Mouse (Mus musculus) forebrain, postnatal 0 days (tissue): Measurements from ENCODE around the gene Kctd13. TPM values are rescaled to one million over a fixed set of nuclear protein-coding genes. Genes with fewer than 3 reads are reported as not detected.

Experiments
- ATAC-seq: fragments of 200-750 bp; cut with Nextera tagmentation; 2 replicates; pipeline ENCODE4 v1.8.0; 2017; ENCODE audit warnings: mild to moderate bottlenecking, moderate library complexity
- DNase-seq: peaks from one replicate; pipeline ENCODE4 v3.0.0-alpha.2; 2015
- H3K27ac ChIP-seq: fragments of 300-500 bp; sonication (generic); 2 replicates; pipeline ENCODE4 v1.5.1; 2014; ENCODE audit warnings: low read depth, mild to moderate bottlenecking, antibody characterized with exemption, low read length, moderate library complexity, mixed read lengths
- H3K27me3 ChIP-seq: fragments of 300-500 bp; sonication (generic); 2 replicates; pipeline ENCODE4 v1.6.1; 2014; ENCODE audit warnings: mild to moderate bottlenecking, low read length, mixed read lengths; ENCODE audit not compliant: insufficient read depth
- H3K36me3 ChIP-seq: fragments of 300-500 bp; sonication (generic); 2 replicates; pipeline ENCODE4 v1.6.1; 2014; ENCODE audit warnings: mild to moderate bottlenecking, moderate library complexity; ENCODE audit not compliant: insufficient read depth
- H3K4me1 ChIP-seq: fragments of 300-500 bp; sonication (generic); 2 replicates; pipeline ENCODE4 v1.6.1; 2014; ENCODE audit warnings: antibody characterized with exemption; ENCODE audit not compliant: insufficient read depth
- H3K4me2 ChIP-seq: fragments of 300-500 bp; sonication (generic); 2 replicates; pipeline ENCODE4 v1.6.1; 2014; ENCODE audit warnings: low read depth, mild to moderate bottlenecking, moderate library complexity
- H3K4me3 ChIP-seq: fragments of 300-500 bp; sonication (generic); 2 replicates; pipeline ENCODE4 v1.5.1; 2014; ENCODE audit warnings: low read depth, low read length, mixed read lengths
- H3K9ac ChIP-seq: fragments of 300-500 bp; sonication (generic); 2 replicates; pipeline ENCODE4 v1.6.1; 2014; ENCODE audit warnings: mild to moderate bottlenecking
- H3K9me3 ChIP-seq: fragments of 300-500 bp; sonication (generic); 2 replicates; pipeline ENCODE4 v1.6.1; 2016; ENCODE audit warnings: low read length
- CTCF ChIP-seq: sonication (generic); IDR thresholded peaks from 2 replicates; pipeline ENCODE4 v1.5.1; 2016; ENCODE audit warnings: antibody characterized with exemption, control low read depth, low read depth
- WGBS: fragments of 180-500 bp; shearing (Covaris S2); extraction: QIAGEN DNeasy Blood & Tissue Kit; methylation state at CpG from one replicate; pipeline ENCODE4 v1.1.7; 2014; 5-methylcytosine and 5-hydroxymethylcytosine counted together
- polyA plus RNA-seq: library from polyadenylated mRNA; unstranded; fragments of >200 nt; fragmentation: Nextera tagmentation; extraction: Ambion mirVana; gene quantifications from 2 replicates; pipeline ENCODE4 v1.2.1, GENCODE M21; 2015
- total RNA-seq: library from RNA; depleted of rRNA; stranded (reverse); fragments of >200 nt; gene quantifications from 2 replicates; pipeline ENCODE4 v1.2.3, GENCODE M21; 2014

Kctd13 gene
- total and polyA plus RNA-seq, 2 experiments from 2014 or later, result 140 to 218 TPM

GRCm38 (mm10) chr7:126976878-126977459 lies 48.3 kb downstream of the Kctd13 start:
- Histone ChIP-seq H3K27ac (peak overlapping the region; percentile 99), H3K4me1 (0 out of 2 replicates have a peak, but pooled peaks cover 4% of the 10 kb centered on the region), H3K9me3 (no peaks in the 10 kb centered on the region), H3K4me2 (peak overlapping the region; percentile 90), H3K27me3 (no peaks in the 10 kb centered on the region), H3K4me3 (peak overlapping the region; percentile 95), H3K36me3 (peaks cover 39% of the 10 kb centered on the region), H3K9ac (peak overlapping the region; percentile 99)
- no peak for ATAC-seq
- TF ChIP-seq CTCF, result no peak
- WGBS, result 28% methylated on average over 14 of the region's 14 CpGs
- DNase-seq, result peak; percentile 12

DNA sequence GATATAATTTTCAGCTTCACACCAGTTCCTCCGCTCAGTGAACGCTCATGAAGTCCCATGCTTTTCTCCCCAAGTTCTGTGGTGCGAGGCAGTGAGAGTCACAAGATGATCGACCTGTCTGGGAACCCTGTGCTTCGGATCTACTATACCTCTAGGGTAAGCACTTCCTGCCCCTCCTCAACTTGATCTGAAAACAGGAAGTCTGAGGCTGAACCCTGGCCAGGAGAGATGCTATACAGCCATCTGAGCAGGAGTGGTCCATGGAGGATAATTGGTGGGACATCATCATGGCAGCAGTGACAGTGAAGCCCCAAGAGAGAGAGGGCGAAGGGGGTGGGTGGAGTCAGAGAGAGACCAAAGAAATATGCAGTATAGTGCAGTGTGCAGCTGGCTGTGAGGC lies 50.2 kb downstream of the Kctd13 start:
- no peak for TF ChIP-seq CTCF
- Histone ChIP-seq H3K4me3 (no peak overlapping the region), H3K9me3 (no peaks in the 10 kb centered on the region), H3K27me3 (no peaks in the 10 kb centered on the region), H3K27ac (no peak overlapping the region), H3K36me3 (peaks cover 36% of the 10 kb centered on the region), H3K9ac (no peak overlapping the region), H3K4me1 (0 out of 2 replicates have a peak, but pooled peaks cover 4% of the 10 kb centered on the region), H3K4me2 (no peak overlapping the region)
- WGBS, result 98% methylated on average over 6 of the region's 6 CpGs
- ATAC-seq, result no peak
- no peak for DNase-seq

DNA sequence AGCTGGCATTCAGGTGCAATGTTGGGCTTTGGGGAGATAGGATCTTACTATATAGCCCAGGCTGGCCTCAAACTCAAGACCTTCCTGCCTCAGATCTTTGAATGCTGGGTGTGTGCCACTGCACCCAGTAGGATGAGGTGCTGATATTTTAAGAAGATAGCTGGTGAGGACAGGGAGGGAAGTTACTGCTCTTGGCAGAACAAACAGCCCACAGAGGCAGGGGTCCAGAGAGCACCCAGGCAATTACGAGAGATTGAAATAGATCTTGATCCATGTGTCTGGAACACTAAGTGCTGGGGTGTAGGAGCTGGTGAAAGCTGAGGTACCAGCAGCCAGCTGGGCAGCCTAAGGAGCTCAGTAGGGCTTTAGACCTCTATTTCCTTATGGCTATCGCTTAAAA lies 52.9 kb downstream of the Kctd13 start:
- peaks cover 36% of the 10 kb centered on the region for H3K36me3 ChIP-seq
- no peak overlapping the region for H3K27ac ChIP-seq
- no peak overlapping the region for H3K9ac ChIP-seq
- DNase-seq, result no peak
- H3K27me3 ChIP-seq, result no peaks in the 10 kb centered on the region
- ATAC-seq, result no peak
- 0 out of 2 replicates have a peak, but pooled peaks cover 7% of the 10 kb centered on the region for H3K4me1 ChIP-seq
- WGBS, result 93% methylated on average over 2 of the region's 2 CpGs
- H3K9me3 ChIP-seq, result no peaks in the 10 kb centered on the region
- H3K4me2 ChIP-seq, result no peak overlapping the region
- no peak overlapping the region for H3K4me3 ChIP-seq
- TF ChIP-seq CTCF, result no peak

DNA sequence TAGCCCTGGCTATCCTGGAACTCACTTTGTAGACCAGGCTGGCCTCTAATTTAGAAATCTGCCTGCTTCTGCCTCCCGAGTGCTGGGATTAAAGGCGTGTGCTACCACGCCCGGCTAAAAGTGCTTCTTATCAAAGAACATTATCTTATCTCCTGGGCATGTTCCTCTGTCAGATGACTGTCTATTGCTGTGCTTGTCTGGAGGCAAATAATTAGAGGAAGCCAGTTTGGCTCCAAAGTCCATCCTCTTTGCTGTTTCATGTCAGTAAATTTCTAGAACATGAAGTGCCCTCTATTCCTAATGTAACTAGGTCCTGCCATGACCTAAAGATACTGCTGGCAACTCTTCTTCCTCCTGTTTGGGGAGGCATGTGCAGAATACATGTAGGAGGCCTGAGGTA lies 53.4 kb downstream of the Kctd13 start:
- Histone ChIP-seq H3K9ac (no peak overlapping the region), H3K36me3 (peaks cover 36% of the 10 kb centered on the region), H3K27me3 (no peaks in the 10 kb centered on the region), H3K4me3 (no peak overlapping the region), H3K4me1 (0 out of 2 replicates have a peak, but pooled peaks cover 7% of the 10 kb centered on the region), H3K27ac (no peak overlapping the region), H3K4me2 (no peak overlapping the region), H3K9me3 (no peaks in the 10 kb centered on the region)
- WGBS, result 96% methylated on average over 4 of the region's 4 CpGs
- TF ChIP-seq CTCF, result no peak
- DNase-seq, result no peak
- ATAC-seq, result no peak

DNA sequence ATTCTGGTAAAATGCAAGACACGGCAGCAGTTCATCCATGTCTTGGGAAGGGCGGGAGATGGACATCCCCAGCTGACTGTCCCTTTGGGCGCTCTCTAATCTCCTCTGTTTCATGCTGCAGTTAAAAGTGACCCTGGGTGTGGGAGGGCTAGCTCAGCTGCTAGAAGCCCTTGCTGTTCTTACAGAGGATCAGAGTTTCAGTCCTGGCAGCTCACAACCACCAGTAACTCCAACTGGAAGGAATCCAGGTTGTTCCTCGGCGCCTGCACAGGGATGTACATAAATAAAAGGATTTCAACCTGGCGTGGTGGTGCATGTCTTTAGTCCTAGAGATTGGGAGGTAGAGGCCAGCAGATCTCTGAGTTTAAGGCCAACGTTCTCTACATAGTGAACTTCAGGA lies 54.4 kb downstream of the Kctd13 start:
- Histone ChIP-seq H3K27ac (no peak overlapping the region), H3K4me1 (0 out of 2 replicates have a peak, but pooled peaks cover 4% of the 10 kb centered on the region), H3K4me3 (no peak overlapping the region), H3K9ac (no peak overlapping the region), H3K36me3 (peaks cover 34% of the 10 kb centered on the region), H3K9me3 (no peaks in the 10 kb centered on the region), H3K4me2 (no peak overlapping the region), H3K27me3 (no peaks in the 10 kb centered on the region)
- ATAC-seq (no peak), DNase-seq (no peak)
- no peak for TF ChIP-seq CTCF
- 76% methylated on average over 7 of the region's 7 CpGs for WGBS

DNA sequence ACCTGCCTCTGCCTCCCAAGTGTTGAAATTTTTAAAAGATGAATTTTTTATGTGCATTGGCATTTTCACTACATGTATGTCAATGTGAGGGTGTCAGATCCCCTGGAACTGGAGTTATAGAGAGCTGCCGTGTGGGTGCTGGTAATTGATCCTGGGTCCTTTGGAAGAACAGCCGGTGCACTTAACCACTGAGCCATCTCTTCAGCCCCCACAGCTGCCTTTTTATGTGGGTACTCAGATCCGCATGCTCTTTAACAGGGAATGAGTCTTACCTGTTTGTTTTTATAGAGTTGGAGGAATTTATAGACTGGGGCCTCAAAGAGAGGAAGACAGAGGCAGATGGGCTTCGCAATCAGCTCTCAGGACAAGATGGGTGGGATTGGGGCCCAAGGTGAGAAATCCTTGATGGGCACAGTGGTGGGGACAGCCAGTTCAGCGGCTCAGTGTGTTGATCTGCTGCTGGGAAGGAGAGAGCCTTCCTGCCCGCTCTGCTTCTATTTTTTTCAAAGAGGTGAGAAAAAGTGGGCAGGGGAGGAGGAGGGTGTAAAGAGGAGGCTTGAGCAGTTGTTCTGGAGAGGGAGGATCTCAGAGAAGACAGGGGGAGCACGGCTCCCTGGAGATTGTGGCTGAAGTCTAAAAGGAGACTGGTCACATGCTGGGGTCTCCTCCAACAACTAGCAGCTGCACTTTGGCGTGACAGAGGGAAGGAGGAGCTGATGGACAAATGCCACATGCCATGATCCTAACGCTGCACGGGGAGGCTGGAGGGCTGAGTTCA lies 56.2 kb downstream of the Kctd13 start:
- Histone ChIP-seq H3K4me2 (no peak overlapping the region), H3K4me3 (no peak overlapping the region), H3K36me3 (peaks cover 17% of the 10 kb centered on the region), H3K27me3 (no peaks in the 10 kb centered on the region), H3K9ac (no peak overlapping the region), H3K4me1 (0 out of 2 replicates have a peak, but pooled peaks cover 4% of the 10 kb centered on the region), H3K9me3 (no peaks in the 10 kb centered on the region), H3K27ac (no peak overlapping the region)
- no peak for ATAC-seq
- 58% methylated on average over 10 of the region's 10 CpGs for WGBS
- no peak for TF ChIP-seq CTCF
- DNase-seq, result no peak

- no peaks in the 10 kb centered on the region for H3K9me3 ChIP-seq
- H3K4me3 ChIP-seq, result no peak overlapping the region
- ATAC-seq (peak; percentile 64), DNase-seq (peak; percentile 56)
- TF ChIP-seq CTCF, result peak; percentile 62
- no peak overlapping the region for H3K9ac ChIP-seq
- 43% methylated on average over 9 of the region's 9 CpGs for WGBS
- no peak overlapping the region for H3K4me2 ChIP-seq
- H3K27me3 ChIP-seq, result no peaks in the 10 kb centered on the region
- no peak overlapping the region for H3K27ac ChIP-seq
- 0 out of 2 replicates have a peak, but pooled peaks cover 4% of the 10 kb centered on the region for H3K4me1 ChIP-seq
- peaks cover 8% of the 10 kb centered on the region for H3K36me3 ChIP-seq
Measured at GRCm38 (mm10) chr7:126986319-126986718, 57.6 kb downstream of the Kctd13 start.
